Mouse (Mus musculus): ENCODE data around the gene Cpe. TPM values are rescaled to one million over a fixed set of nuclear protein-coding genes. Genes with fewer than 3 reads are reported as not detected.
A peak's percentile ranks its signal among the peaks of the same experiment; 100 is the strongest.

Gene Cpe
- polyA plus RNA-seq (2015; fragmentation: Nextera tagmentation; extraction: Ambion mirVana): 233 and 279 TPM in 2 replicates

DNA sequence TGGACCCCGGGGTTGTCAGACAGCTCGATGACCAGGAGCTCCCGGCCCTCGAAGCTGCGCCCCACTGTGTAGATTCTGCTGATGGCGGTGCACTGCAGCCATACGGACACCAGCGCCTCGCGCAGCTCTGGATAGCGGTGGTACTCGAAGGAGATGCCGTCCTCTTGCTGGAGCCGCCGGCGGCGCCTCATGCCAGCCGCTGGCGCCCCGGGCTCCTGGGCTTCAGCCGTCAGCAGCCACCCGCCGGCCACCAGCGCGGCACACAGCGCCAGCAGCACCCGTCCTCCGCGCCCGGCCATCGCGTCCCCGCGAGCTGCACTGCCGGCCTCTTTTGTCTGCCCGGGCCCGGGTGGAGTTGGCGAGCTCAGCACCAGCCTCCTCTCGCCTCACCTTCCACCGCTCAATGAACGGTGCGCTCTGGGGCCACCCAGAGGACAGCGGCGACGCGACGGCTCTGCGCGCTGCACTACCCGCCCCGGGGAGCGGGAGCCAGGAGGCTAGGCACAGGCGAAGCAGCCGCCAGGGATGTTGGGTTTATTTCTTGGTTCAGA is at the start of gene Cpe:
TSS of gene Cpe (minus strand) at position 404 of the 551 bp plus-strand sequence.
- H3K9me3 ChIP-seq: no peaks in the 10 kb centered on the region
- H3K27ac ChIP-seq: peak within 1 kb of the TSS; percentile 89
- peak within 1 kb of the TSS; percentile 82 for H3K4me2 ChIP-seq
- H3K36me3 ChIP-seq: no peaks in the 10 kb centered on the region
- peak; percentile 95 for ATAC-seq (ENCODE audit: insufficient number of reproducible peaks, insufficient read depth, low FRiP score, low TSS enrichment, low read depth)
- peaks cover 12% of the 10 kb centered on the region for H3K4me1 ChIP-seq
- peaks cover 5% of the 10 kb centered on the region; the same call in 1 of the 2 replicates for H3K27me3 ChIP-seq
- WGBS: under 1% methylated on average over 54 of the region's 54 CpGs
- H3K9ac ChIP-seq: peak within 1 kb of the TSS; percentile 86
- H3K4me3 ChIP-seq: peak within 1 kb of the TSS; percentile 71

GRCm38 (mm10) chr8:64740547-64741211 is 47.8 kb upstream of the Cpe start:
- 91% methylated on average over 13 of the region's 13 CpGs for WGBS
- Histone ChIP-seq H3K36me3 (no peaks in the 10 kb centered on the region), H3K4me2 (no peak overlapping the region), H3K4me3 (no peak overlapping the region), H3K4me1 (no peaks in the 10 kb centered on the region), H3K9me3 (no peaks in the 10 kb centered on the region), H3K9ac (no peak overlapping the region), H3K27ac (no peak overlapping the region), H3K27me3 (no peaks in the 10 kb centered on the region)
- no peak for ATAC-seq (ENCODE audit: insufficient number of reproducible peaks, insufficient read depth, low FRiP score, low TSS enrichment, low read depth)

- no peak overlapping the region for H3K9ac ChIP-seq
- H3K4me3 ChIP-seq: no peak overlapping the region
- H3K27ac ChIP-seq: no peak overlapping the region
- no peaks in the 10 kb centered on the region for H3K36me3 ChIP-seq
- no peaks in the 10 kb centered on the region for H3K27me3 ChIP-seq
- no peaks in the 10 kb centered on the region for H3K9me3 ChIP-seq
- WGBS: 64% methylated on average over 1 of the region's 1 CpGs
- ATAC-seq (ENCODE audit: insufficient number of reproducible peaks, insufficient read depth, low FRiP score, low TSS enrichment, low read depth): no peak
- H3K4me2 ChIP-seq: no peak overlapping the region
- peaks cover 6% of the 10 kb centered on the region; the same call in 1 of the 2 replicates for H3K4me1 ChIP-seq
These were observed 46.1 kb upstream of the Cpe start for GRCm38 (mm10) chr8:64738916-64739315.

- ATAC-seq (ENCODE audit: insufficient number of reproducible peaks, insufficient read depth, low FRiP score, low TSS enrichment, low read depth): no peak
- H3K36me3 ChIP-seq: no peaks in the 10 kb centered on the region
- no peak overlapping the region for H3K9ac ChIP-seq
- no peaks in the 10 kb centered on the region for H3K9me3 ChIP-seq
- no peak overlapping the region for H3K4me3 ChIP-seq
- 66% methylated on average over 3 of the region's 3 CpGs for WGBS
- no peak overlapping the region for H3K4me2 ChIP-seq
- H3K27ac ChIP-seq: no peak overlapping the region
- peaks cover 15% of the 10 kb centered on the region for H3K4me1 ChIP-seq
- H3K27me3 ChIP-seq: no peaks in the 10 kb centered on the region
These were observed 44.0 kb upstream of the Cpe start for GRCm38 (mm10) chr8:64736767-64737323.

GRCm38 (mm10) chr8:64735161-64735560 is 42.3 kb upstream of the Cpe start:
- Histone ChIP-seq H3K4me2 (no peak overlapping the region), H3K4me1 (peaks cover 19% of the 10 kb centered on the region), H3K27ac (no peak overlapping the region), H3K36me3 (peaks cover 9% of the 10 kb centered on the region), H3K9ac (no peak overlapping the region), H3K4me3 (no peak overlapping the region), H3K27me3 (no peaks in the 10 kb centered on the region), H3K9me3 (no peaks in the 10 kb centered on the region)
- 83% methylated on average over 8 of the region's 8 CpGs for whole genome bisulfite sequencing
- ATAC-seq (ENCODE audit: insufficient number of reproducible peaks, insufficient read depth, low FRiP score, low TSS enrichment, low read depth): no peak

- Histone ChIP-seq H3K9me3 (no peaks in the 10 kb centered on the region), H3K9ac (peak within 1 kb of the TSS; percentile 72), H3K36me3 (peaks cover 12% of the 10 kb centered on the region), H3K27me3 (no peaks in the 10 kb centered on the region), H3K4me3 (peak within 1 kb of the TSS; percentile 82), H3K4me2 (peak within 1 kb of the TSS; percentile 77), H3K27ac (peak within 1 kb of the TSS; percentile 73; the same call in 1 of the 2 replicates), H3K4me1 (peaks cover 19% of the 10 kb centered on the region)
- WGBS: under 1% methylated on average over 60 of the region's 60 CpGs
- peak; percentile 100 for ATAC-seq (ENCODE audit: insufficient number of reproducible peaks, insufficient read depth, low FRiP score, low TSS enrichment, low read depth)
These were observed 40.6 kb upstream of the Cpe start, which contains the start of gene Msmo1 for GRCm38 (mm10) chr8:64733271-64733943. TSS of gene Msmo1 (minus strand) at chr8:64733792.

GRCm38 (mm10) chr8:64732596-64732995 is 39.7 kb upstream of the Cpe start:
- Histone ChIP-seq H3K36me3 (peaks cover 14% of the 10 kb centered on the region), H3K4me2 (peak overlapping the region; percentile 77), H3K4me1 (peaks cover 19% of the 10 kb centered on the region), H3K9me3 (no peaks in the 10 kb centered on the region), H3K27ac (no peak overlapping the region; the same call in 1 of the 2 replicates), H3K9ac (peak overlapping the region; percentile 72), H3K4me3 (peak overlapping the region; percentile 82), H3K27me3 (no peaks in the 10 kb centered on the region)
- WGBS: 11% methylated on average over 9 of the region's 9 CpGs
- ATAC-seq (ENCODE audit: insufficient number of reproducible peaks, insufficient read depth, low FRiP score, low TSS enrichment, low read depth): no peak

GRCm38 (mm10) chr8:64728156-64728555 is 35.3 kb upstream of the Cpe start:
- Histone ChIP-seq H3K4me3 (no peak overlapping the region), H3K4me1 (peaks cover 13% of the 10 kb centered on the region)

GRCm38 (mm10) chr8:64726190-64726695 is 33.4 kb upstream of the Cpe start:
- Histone ChIP-seq H3K4me1 (no peaks in the 10 kb centered on the region), H3K9ac (no peak overlapping the region), H3K9me3 (no peaks in the 10 kb centered on the region), H3K36me3 (peaks cover 65% of the 10 kb centered on the region), H3K27ac (no peak overlapping the region), H3K4me3 (no peak overlapping the region), H3K4me2 (no peak overlapping the region), H3K27me3 (no peaks in the 10 kb centered on the region)
- ATAC-seq (ENCODE audit: insufficient number of reproducible peaks, insufficient read depth, low FRiP score, low TSS enrichment, low read depth): no peak
- WGBS: 86% methylated on average over 4 of the region's 4 CpGs

More at GRCm38 (mm10) chr8:64728156-64728555, 35.3 kb upstream of the Cpe start:
- ATAC-seq (ENCODE audit: insufficient number of reproducible peaks, insufficient read depth, low FRiP score, low TSS enrichment, low read depth): no peak
- Histone ChIP-seq H3K27me3 (no peaks in the 10 kb centered on the region), H3K27ac (no peak overlapping the region), H3K9ac (no peak overlapping the region), H3K4me2 (no peak overlapping the region), H3K9me3 (no peaks in the 10 kb centered on the region), H3K36me3 (peaks cover 52% of the 10 kb centered on the region)
- 88% methylated on average over 7 of the region's 7 CpGs for WGBS

- Histone ChIP-seq H3K27me3 (no peaks in the 10 kb centered on the region), H3K9me3 (no peaks in the 10 kb centered on the region), H3K4me1 (no peaks in the 10 kb centered on the region), H3K4me3 (no peak overlapping the region), H3K9ac (no peak overlapping the region), H3K36me3 (peaks cover 79% of the 10 kb centered on the region), H3K4me2 (no peak overlapping the region), H3K27ac (no peak overlapping the region)
- no peak for ATAC-seq (ENCODE audit: insufficient number of reproducible peaks, insufficient read depth, low FRiP score, low TSS enrichment, low read depth)
- WGBS: 92% methylated on average over 2 of the region's 2 CpGs
These were observed 30.4 kb upstream of the Cpe start for GRCm38 (mm10) chr8:64723206-64723605.

DNA sequence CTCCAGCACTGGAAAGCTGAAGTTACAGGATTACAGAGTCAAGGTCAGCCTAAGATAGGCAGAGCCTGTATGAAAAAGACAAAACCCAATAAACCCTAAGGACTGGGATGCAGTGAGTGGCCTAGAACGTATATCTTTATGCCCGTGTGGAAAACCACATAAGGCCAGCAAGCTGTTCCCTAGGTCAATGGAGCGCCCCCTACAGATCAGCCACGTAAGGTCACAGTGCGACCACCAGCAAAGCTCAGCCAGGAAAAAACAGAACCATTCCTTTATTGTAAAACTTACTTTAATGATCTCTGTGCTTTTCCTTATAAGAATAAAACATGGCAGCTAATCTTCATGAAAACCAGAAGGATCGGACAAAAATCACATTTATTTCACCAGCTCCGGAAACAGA is 25.0 kb upstream of the Cpe start:
- H3K4me2 ChIP-seq: no peak overlapping the region
- peaks cover 65% of the 10 kb centered on the region for H3K36me3 ChIP-seq
- H3K9me3 ChIP-seq: no peaks in the 10 kb centered on the region
- ATAC-seq (ENCODE audit: insufficient number of reproducible peaks, insufficient read depth, low FRiP score, low TSS enrichment, low read depth): no peak
- H3K9ac ChIP-seq: no peak overlapping the region
- H3K27ac ChIP-seq: no peak overlapping the region
- WGBS: 81% methylated on average over 7 of the region's 7 CpGs
- H3K4me1 ChIP-seq: no peaks in the 10 kb centered on the region
- H3K27me3 ChIP-seq: no peaks in the 10 kb centered on the region
- H3K4me3 ChIP-seq: no peak overlapping the region
